Mouse (Mus musculus) CD4-positive, CD25-positive, alpha-beta regulatory T cell, adult 2 months (primary cell): ENCODE measurements around the gene Stat4.

Source experiments
- DNase-seq: peaks from one replicate; pipeline ENCODE4 v3.0.0-alpha.2; 2012; ENCODE audit warnings: low read depth, low spot score

Gene Stat4

GRCm38 (mm10) chr1:52144907-52145306 is 158.0 kb downstream of the Stat4 start:
- no peak for DNase-seq

- peak; percentile 80 for DNase-seq
Observed at GRCm38 (mm10) chr1:52146214-52146970, 159.4 kb downstream of the Stat4 start.

GRCm38 (mm10) chr1:52147431-52147830 is 160.5 kb downstream of the Stat4 start:
- no peak for DNase-seq

- DNase-seq, result no peak
Observed at GRCm38 (mm10) chr1:52148178-52148577, 161.2 kb downstream of the Stat4 start.

- DNase-seq, result no peak
Observed at GRCm38 (mm10) chr1:52148696-52149095, 161.7 kb downstream of the Stat4 start.

GRCm38 (mm10) chr1:52149934-52150346 is 163.0 kb downstream of the Stat4 start:
- peak; percentile 29 for DNase-seq

GRCm38 (mm10) chr1:52150676-52151075 is 163.7 kb downstream of the Stat4 start:
- peak; percentile 42 for DNase-seq

- no peak for DNase-seq
Observed at GRCm38 (mm10) chr1:52151166-52151565, 164.2 kb downstream of the Stat4 start.

GRCm38 (mm10) chr1:52152369-52152768 is 165.4 kb downstream of the Stat4 start:
- no peak for DNase-seq

GRCm38 (mm10) chr1:52152936-52153335 is 166.0 kb downstream of the Stat4 start:
- DNase-seq, result no peak

- DNase-seq, result no peak
Observed at GRCm38 (mm10) chr1:52154890-52155289, 167.9 kb downstream of the Stat4 start.

GRCm38 (mm10) chr1:52156351-52156750 is 169.4 kb downstream of the Stat4 start:
- DNase-seq, result no peak
